Mouse (Mus musculus): ENCODE data around the gene Cpsf3.

The Cpsf3 gene

DNA sequence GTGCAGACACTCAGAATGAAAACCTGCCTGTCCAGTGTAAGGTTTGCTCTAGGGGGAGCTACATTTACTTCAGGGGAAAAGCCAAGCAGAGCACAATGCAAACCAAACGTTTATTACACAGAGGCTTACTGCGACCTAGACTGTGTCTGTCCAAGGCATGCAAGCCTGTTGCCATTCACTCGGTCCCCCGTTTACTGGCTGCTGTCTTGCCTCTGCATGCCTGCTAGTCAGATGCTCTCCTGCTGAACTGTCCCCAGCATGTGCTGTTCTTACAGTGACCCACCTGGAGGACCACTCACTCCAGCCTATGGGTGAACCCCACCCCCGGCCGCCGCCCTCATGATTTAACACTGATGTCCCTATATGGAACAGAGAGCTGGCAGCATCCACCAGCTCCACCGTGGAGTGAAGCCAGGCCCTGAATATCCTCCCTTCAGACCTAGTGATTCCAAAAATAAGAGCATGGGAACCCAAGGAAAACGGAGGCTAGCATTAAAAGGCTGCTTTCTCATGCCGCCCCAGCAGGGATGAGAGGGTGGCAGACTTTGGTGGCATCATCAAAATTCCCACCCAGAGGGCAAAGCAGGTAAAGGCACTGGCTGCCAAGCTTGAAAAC, 45.9 kb downstream of the Cpsf3 start:
- in situ Hi-C loops (cut with MboI, MseI): no loop called here

DNA sequence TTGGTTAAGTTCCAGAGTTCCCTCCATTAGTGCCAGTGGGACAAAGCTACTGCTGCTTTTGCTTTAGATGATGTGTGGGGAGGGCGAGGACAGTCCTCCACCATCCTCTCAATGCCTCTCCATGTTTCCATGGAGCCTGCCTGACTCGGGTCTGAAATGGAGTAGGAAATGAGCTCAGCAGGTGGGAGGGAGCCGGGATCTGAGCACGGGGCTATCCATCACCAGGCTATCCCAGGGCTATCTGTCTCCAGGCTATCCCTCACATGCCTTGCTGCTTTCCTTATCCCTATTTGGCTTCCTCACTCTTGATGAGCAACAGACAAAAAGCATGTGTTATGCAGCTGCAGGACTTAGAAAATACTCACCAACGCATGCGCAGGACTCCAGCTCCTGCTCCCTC, 46.5 kb downstream of the Cpsf3 start:
- in situ Hi-C loops (cut with MboI, MseI): no loop called here

DNA sequence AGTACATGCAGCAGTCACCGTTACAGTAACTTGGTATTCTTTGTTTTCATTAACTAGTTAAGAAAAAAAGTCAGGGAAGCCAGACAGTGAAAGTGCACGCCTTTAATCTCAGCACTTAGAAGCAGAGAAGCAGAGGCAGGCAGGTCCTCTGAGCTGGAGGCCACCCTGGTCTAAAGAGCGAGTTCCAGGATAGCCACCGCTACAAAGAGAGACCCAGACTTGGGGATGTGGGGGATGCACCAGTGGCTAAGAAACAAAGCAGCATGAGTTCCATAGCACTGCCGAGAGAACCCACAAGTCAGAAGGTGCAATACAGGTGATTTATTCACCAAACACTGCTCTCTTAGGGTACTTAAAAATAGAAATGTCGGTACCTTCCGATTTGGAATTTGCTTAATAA, 47.8 kb downstream of the Cpsf3 start:
- in situ Hi-C loops (cut with MboI, MseI): no loop called here

DNA sequence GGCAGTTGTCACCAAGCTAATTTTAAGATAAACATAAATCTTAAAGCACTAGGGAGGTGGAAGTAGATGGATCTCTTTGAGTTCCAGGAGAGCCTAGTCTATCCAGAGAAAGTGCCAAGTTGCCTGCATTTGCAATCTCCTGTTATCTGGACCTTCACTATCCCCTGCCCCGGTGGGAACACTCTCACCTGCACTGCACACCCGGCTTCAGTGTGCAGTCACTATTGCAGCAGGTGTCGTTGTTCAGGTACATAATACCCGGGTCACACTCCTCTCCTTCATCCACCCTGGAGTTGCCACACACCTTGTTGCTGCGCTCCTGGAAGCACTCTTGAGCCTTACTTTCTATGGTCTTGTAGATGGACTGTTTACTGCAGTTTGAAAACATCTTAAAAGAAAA, 48.6 kb downstream of the Cpsf3 start:
- in situ Hi-C loops (cut with MboI, MseI): no loop called here

DNA sequence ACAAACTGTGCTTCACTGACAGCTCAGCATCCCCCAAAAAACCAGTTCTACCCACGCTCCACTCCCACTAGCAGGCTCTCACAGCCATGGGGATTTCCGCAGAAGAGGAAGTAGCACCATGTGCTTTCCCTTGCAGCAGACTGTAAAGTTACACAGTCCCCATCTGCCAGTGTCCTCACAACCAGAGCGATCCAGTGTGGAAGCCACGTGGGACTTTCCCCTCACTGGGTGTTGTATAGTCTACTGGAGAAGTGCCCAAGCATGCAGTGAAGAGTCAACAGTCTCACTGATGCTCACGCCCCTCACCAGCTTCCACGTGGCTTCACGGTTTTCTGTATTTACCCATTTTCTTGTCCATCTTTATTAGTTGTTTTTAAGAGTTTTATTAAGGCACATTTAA, 50.7 kb downstream of the Cpsf3 start:
- in situ Hi-C loops (cut with MboI, MseI): no loop called here

DNA sequence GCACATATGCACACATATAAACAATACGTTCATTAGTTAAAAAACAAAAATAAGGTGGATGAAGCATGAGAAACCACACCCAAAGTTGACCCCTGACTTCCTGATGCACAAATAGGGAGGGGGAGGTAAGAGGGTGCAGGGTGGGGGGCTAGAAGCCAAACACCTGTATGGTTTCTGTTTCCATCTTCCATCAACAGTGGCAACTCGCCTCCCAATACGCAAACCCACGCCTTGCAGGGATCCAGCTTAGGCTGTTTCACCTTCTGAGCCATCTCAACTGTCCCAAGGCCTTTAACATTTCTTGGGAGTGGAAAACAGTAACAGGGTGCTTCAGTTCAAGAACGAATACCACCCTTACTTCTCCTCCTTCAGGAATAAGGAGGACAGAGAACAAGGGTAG, 52.0 kb downstream of the Cpsf3 start:
- in situ Hi-C loops (cut with MboI, MseI): no loop called here

DNA sequence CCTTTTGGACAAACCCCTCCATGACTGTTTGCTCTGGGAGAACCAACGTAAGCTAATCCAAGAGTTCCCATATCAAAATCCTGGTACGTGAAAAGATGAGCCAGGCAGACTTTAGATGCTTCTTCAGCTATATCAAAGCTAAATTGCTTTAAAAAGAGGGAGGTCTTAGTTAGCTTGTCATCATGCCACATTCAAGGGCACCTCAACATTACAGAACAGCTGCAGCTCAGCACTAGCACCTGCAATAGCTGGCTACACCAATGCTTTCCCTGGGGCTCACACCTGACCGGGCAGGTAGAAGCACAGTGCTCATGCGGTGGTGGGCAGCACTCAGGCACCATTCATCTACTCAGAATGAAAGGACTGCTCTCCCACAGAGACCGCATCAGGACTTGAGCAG, 55.5 kb downstream of the Cpsf3 start:
- in situ Hi-C loops (cut with MboI, MseI): no loop called here

DNA sequence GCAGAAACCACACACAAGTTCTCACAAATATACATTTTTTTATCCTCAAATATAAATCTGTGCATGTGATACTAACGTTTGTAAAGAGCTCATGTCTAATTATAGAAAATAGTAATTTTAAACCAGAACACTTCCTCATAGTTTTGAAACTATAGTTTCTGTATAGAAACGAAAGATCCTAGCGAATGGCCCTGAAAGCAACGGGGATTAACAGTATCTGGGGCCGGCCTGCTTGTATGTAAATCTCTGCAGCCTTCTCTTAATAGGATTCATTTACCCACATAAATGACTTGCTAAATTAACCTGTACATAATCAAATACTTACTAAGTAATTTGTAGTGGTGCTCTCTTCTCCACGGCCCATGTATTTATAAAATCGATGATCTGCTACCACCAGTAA, 61.8 kb downstream of the Cpsf3 start:
- in situ Hi-C loops (cut with MboI, MseI): no loop called here

DNA sequence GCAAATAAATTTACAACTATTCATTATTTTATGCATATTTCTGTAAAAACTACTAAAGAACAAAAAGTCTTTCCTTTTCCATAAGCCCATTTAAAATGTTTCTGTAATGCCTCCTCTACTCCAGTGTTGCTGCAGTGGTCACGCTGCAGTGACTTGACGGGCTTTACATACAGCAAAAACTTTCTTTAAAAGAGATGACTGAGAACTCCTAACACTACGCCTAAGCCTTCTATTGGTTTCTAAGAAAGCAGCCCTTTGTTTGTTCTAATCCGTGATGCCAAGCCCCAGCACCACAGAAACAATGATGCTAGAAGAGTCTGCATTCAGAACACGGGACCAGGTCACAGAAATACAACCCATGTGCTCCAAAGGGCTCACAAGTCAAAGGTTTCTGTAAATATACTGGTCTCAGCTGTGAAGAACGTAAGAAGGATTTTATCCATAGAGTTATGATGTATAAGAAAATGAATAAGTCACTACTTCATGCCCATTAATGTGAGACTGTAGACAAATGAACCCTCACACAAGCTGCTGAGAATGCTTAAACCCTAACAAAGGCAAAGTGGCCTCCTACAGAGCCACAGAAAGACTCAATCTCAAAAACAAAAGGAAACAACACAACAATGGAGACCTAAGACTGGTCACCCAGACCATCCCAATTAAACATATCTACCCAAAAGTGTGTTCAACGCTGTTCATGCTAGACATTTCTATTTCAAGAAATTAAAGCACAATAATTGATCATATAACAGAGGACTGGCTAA, 65.1 kb downstream of the Cpsf3 start:
- in situ Hi-C loops (cut with MboI, MseI): no loop called here

DNA sequence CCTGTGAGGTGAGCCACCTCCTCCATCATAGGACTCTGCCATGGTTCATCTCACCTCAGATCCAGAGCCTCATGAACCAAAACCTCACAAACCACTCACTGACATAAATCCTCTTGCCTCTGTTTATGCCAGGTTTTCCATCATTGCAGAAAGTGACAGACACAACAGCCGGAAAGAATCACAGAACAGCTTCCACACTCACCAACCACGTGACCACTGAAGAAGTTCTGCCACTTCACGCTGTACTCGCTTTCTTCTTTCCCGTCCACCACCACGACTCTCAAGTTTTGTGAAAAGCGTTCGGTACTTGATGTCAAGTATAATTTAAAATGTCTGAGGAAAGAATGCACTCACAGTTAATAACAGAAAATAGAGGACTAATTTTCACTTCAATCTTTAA, 68.5 kb downstream of the Cpsf3 start:
- in situ Hi-C loops (cut with MboI, MseI): no loop called here

DNA sequence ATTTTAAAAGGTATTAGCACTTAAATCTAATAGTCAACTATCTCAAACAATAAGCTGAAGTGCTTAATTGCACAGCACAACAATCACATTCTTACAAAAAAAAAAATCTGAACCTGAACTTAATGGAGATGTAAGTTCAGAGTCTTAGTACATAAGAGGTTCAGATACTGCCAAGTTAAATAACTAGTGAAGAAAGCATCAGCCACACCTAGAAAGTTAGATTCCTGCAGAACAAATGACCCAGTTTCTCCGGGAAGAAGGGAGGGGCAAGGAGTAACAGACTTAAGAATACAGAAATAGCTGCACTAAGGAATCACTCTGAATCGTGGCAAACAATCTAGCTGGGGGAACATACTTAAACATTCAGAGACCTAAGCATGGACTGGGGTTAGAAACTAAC, 77.5 kb downstream of the Cpsf3 start:
- in situ Hi-C loops (cut with MboI, MseI): no loop called here

DNA sequence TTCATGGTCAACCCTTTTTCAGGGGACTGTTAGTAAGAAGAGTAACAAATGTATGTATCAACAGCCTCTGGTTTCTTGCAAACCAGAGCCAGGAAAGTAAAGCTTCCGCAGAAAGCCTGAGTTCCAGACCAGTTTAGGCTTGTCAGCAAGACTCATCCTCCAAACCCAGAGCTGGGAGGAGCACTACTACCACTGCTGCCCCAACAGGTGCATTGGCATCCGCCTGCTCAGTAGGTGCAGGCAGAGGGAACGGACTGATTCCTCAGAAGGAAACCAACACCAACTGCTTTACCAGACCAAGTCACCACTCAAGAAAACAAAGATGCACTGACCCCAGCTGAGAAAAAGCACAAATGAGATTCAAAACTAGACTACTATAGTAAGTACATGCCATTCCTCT, 78.0 kb downstream of the Cpsf3 start:
- in situ Hi-C loops (cut with MboI, MseI): no loop called here

All from regulatory T cell (primary cell).